Mouse (Mus musculus) gonadal fat pad, adult 2 months (tissue): ENCODE data around the gene Luc7l3. TPM values are rescaled to one million over a fixed set of nuclear protein-coding genes. Genes with fewer than 3 reads are reported as not detected.
"Not testable (repeated sequence)": the region's sequence is repeated elsewhere in the genome, so short reads cannot be mapped to it uniquely, and the experiment has no call there.

ENCODE experiments used
- DNase-seq: peaks from one replicate; pipeline ENCODE4 v3.0.0-alpha.2; 2012; ENCODE audit warnings: low read depth
- polyA plus RNA-seq: library from polyadenylated mRNA; depleted of rRNA; stranded (reverse); fragments of >200 nt; gene quantifications from 2 replicates; pipeline ENCODE4 v1.2.3, GENCODE M21; 2012

Gene Luc7l3
- polyA plus RNA-seq, 1 experiment = 16.5 TPM

GRCm38 (mm10) chr11:94294996-94295845, 26.6 kb downstream of the Luc7l3 start:
- no peak for DNase-seq

GRCm38 (mm10) chr11:94290062-94290740, 31.6 kb downstream of the Luc7l3 start:
- no peak for DNase-seq

GRCm38 (mm10) chr11:94287105-94287504, 34.7 kb downstream of the Luc7l3 start:
- DNase-seq = no peak

GRCm38 (mm10) chr11:94285886-94286574, 35.8 kb downstream of the Luc7l3 start:
- DNase-seq = no peak

GRCm38 (mm10) chr11:94283536-94284099, 38.2 kb downstream of the Luc7l3 start:
- DNase-seq = no peak

- DNase-seq = no peak
These were observed 39.5 kb downstream of the Luc7l3 start for GRCm38 (mm10) chr11:94282291-94282690.

GRCm38 (mm10) chr11:94281199-94282181, 40.3 kb downstream of the Luc7l3 start, which contains the start of gene Gm21885:
TSS of gene Gm21885 (plus strand) at chr11:94281873.
- DNase-seq = peak; percentile 58

GRCm38 (mm10) chr11:94276869-94277337, 44.9 kb downstream of the Luc7l3 start:
- DNase-seq = peak; percentile 54

- no peak for DNase-seq
These were observed 46.1 kb downstream of the Luc7l3 start for GRCm38 (mm10) chr11:94275686-94276085.

GRCm38 (mm10) chr11:94275226-94275625, 46.6 kb downstream of the Luc7l3 start:
- no peak for DNase-seq

- no peak for DNase-seq
These were observed 47.5 kb downstream of the Luc7l3 start for GRCm38 (mm10) chr11:94274206-94274867.

GRCm38 (mm10) chr11:94272960-94273927, 48.5 kb downstream of the Luc7l3 start:
- no peak for DNase-seq

GRCm38 (mm10) chr11:94271015-94271414, 50.8 kb downstream of the Luc7l3 start:
- no peak for DNase-seq

- no peak for DNase-seq
These were observed 51.9 kb downstream of the Luc7l3 start for GRCm38 (mm10) chr11:94269906-94270305.

GRCm38 (mm10) chr11:94268761-94269160, 53.0 kb downstream of the Luc7l3 start:
- no peak for DNase-seq

- not testable (repeated sequence) for DNase-seq
These were observed 55.6 kb downstream of the Luc7l3 start for GRCm38 (mm10) chr11:94266155-94266554.

- no peak for DNase-seq
These were observed 56.5 kb downstream of the Luc7l3 start for GRCm38 (mm10) chr11:94265134-94265785.
